Mouse (Mus musculus) CD8-positive naive resting alpha-beta T cell, adult 57 days (primary cell): Measurements from ENCODE around the gene Plekho1. TPM values are rescaled to one million over a fixed set of nuclear protein-coding genes. Genes with fewer than 3 reads are reported as not detected.

Experiments
- total RNA-seq: library from RNA; stranded (reverse); gene quantifications from one replicate; pipeline ENCODE4 v1.2.4, GENCODE M21; 2023

The Plekho1 gene
- total RNA-seq = 52.2 TPM

DNA sequence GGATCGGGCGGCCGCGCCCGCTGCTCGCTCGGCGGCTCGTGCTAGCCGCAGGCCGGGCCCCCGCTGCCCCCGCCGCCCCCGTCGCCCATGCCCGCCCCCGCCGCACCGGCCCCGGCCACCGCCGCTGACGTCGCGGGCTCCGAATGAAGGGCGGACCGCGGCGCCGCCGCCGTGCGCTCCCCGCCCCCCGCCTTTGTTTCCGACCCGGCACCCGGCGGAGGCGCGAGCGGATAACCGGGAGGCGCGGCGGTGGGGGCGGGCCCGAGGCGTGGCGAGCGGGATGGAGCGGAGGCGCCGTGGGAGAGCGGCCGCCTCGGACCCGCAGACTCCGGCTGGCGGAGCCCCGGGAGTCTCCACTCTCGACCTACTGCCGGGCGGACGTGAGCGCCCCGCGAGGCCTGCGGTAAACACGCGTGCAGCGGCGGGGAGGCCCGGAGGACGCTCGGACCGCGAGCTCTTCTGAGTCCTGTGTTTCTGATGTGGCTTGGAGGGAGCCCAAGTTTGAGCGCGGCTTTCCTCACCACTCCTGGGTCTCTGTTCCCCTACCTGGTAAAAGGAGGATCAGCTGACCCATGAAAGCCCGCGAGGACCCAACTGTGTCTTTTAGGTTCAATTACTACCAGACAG is at the start of gene Plekho1:
Plekho1 (minus strand) TSS at position 200 of the 627 bp plus-strand sequence.

Other genes with a start within 250 kb of the Plekho1 start
- 102 TPM for gene Tars2, start 235.8 kb downstream of the Plekho1 start, total RNA-seq
- 98.7 TPM for gene Rprd2, start 177.1 kb downstream of the Plekho1 start, total RNA-seq
- 72.8 TPM for gene Prpf3, start 140.1 kb downstream of the Plekho1 start, total RNA-seq
- gene Mrps21, start 124.5 kb downstream of the Plekho1 start, total RNA-seq = 65.9 TPM
- 25.5 TPM for gene Ciart, start 113.8 kb downstream of the Plekho1 start, total RNA-seq
- 3.8 TPM for gene BC028528, start 104.0 kb downstream of the Plekho1 start, total RNA-seq
- gene Aph1a, start 102.0 kb downstream of the Plekho1 start, total RNA-seq = 37.7 TPM
- gene Car14, start 91.3 kb downstream of the Plekho1 start, total RNA-seq = not detected
- 87.9 TPM for gene Anp32e, start 66.8 kb downstream of the Plekho1 start, total RNA-seq
- gene Vps45, start 62.5 kb upstream of the Plekho1 start, total RNA-seq = 12.4 TPM
- gene Otud7b, start 108.5 kb upstream of the Plekho1 start, total RNA-seq = 27.0 TPM
- gene Mtmr11, start 166.0 kb upstream of the Plekho1 start, total RNA-seq = 1.9 TPM
- 78.1 TPM for gene Sf3b4, start 176.3 kb upstream of the Plekho1 start, total RNA-seq
- gene Sv2a, start 185.2 kb upstream of the Plekho1 start, total RNA-seq = 3.9 TPM
- gene Bola1, start 223.7 kb upstream of the Plekho1 start, total RNA-seq = 10.8 TPM
- 1.8 TPM for gene Hist2h2ab, start 223.9 kb upstream of the Plekho1 start, total RNA-seq
- 48.7 TPM for gene Hist2h2ac, start 224.9 kb upstream of the Plekho1 start, total RNA-seq
- 1.9 TPM for gene Hist2h2be, start 225.1 kb upstream of the Plekho1 start, total RNA-seq
- 2.4 TPM for gene Hist2h3c2, start 243.1 kb upstream of the Plekho1 start, total RNA-seq
- 338 TPM for gene Hist2h2aa2, start 244.3 kb upstream of the Plekho1 start, total RNA-seq
- 7.8 TPM for gene Hist2h2aa1, start 249.5 kb upstream of the Plekho1 start, total RNA-seq